Mouse (Mus musculus) ES-E14 (cell line): ENCODE data around the gene Podxl.

Source experiments
- CHD2 ChIP-seq: IDR thresholded peaks from 2 replicates; pipeline ENCODE4 v1.6.1; 2014; ENCODE audit warnings: mild to moderate bottlenecking, low read depth, low read length, inconsistent platforms
- HCFC1 ChIP-seq: IDR thresholded peaks from 2 replicates; pipeline ENCODE4 v1.6.1; 2012; ENCODE audit warnings: low read length, inconsistent platforms, borderline replicate concordance; ENCODE audit not compliant: insufficient read depth
- MAFK ChIP-seq: IDR thresholded peaks from 2 replicates; pipeline ENCODE4 v1.6.1; 2014; ENCODE audit warnings: mild to moderate bottlenecking, low read depth, low read length, inconsistent platforms; ENCODE audit not compliant: insufficient read depth
- ZC3H11A ChIP-seq: IDR thresholded peaks from 2 replicates; pipeline ENCODE4 v1.6.1; 2012; ENCODE audit warnings: low read depth, mild to moderate bottlenecking, inconsistent platforms, low read length, borderline replicate concordance
- ZNF384 ChIP-seq: IDR thresholded peaks from 2 replicates; pipeline ENCODE4 v1.6.1; 2012; ENCODE audit warnings: low read depth, low read length, inconsistent platforms

GRCm38 (mm10) chr6:31522478-31522877 is 41.3 kb downstream of the Podxl start:
- TF ChIP-seq CHD2 (no peak), HCFC1 (no peak), ZNF384 (no peak), ZC3H11A (no peak), MAFK (no peak)
